Mouse (Mus musculus) lung, postnatal 0 days (tissue): ENCODE data around the gene Arhgap22.

Source experiments
- CTCF ChIP-seq: IDR thresholded peaks from 2 replicates; pipeline ENCODE4 v1.5.1; 2016; ENCODE audit warnings: antibody characterized with exemption, mild to moderate bottlenecking
- EP300 ChIP-seq: IDR thresholded peaks from 2 replicates; pipeline ENCODE4 v1.6.1; 2016; ENCODE audit warnings: antibody characterized with exemption, mild to moderate bottlenecking, control low read depth

DNA sequence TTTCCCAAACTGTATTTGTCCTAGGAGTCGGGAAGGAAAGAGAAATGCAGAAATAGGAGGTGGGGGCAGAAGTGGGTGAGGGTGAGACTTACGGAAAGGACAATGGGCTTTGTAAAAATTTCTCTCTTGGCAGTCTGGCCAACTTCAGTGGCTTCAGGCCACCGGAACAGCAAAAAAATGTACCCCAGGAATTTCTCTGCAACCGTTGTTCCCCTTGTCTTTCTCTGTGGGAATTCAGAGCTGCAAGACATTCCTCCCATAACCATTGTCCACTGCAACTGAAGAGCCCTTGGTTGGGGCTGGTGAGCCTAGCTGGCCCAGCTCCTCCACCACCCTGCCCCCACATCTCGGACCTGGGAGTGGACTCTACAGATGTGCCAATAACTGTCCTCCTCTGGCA is 101.3 kb downstream of the Arhgap22 start:
- TF ChIP-seq CTCF (no peak), EP300 (no peak)
